10 mouse cellular contexts compared by ENCODE assay signal in genomic region chr19:45741431-45742217, GRCm38 (mm10). TPM values are rescaled to one million over a fixed set of nuclear protein-coding genes. Genes with fewer than 3 reads are reported as not detected.
DNase-seq lines count a peak whose midpoint lies in the region; ATAC-seq and TF ChIP-seq lines count a peak whose summit lies in the region.
"Had no signal": no experiment of that assay in that cellular context is flagged by ENCODE, and none has a peak within 500 bp of the region (broad histone marks: within the 10 kb centered on the region; RNA-seq: fewer than 3 reads in every experiment).

No protein-coding gene starts in this region.

- H3K27me3 ChIP-seq in kidney, adult 2 months (replicated peaks; ENCODE audit: control insufficient read depth, insufficient read depth, low read length) = peaks cover 13% of the 10 kb centered on the region
- peaks cover 99% of the 10 kb centered on the region for H3K27me3 ChIP-seq in embryonic facial prominence, embryonic 13.5 days
- H3K27me3 ChIP-seq in hindbrain, embryonic 15.5 days = peaks cover 94% of the 10 kb centered on the region
- H3K27me3 ChIP-seq in midbrain, embryonic 15.5 days (replicated peaks) = peaks cover 94% of the 10 kb centered on the region

- TF ChIP-seq POLR2A in kidney, adult 2 months (IDR thresholded peaks at IDR 0.05; ENCODE audit: low read depth, low read length) = no peak

- H3K9me3 ChIP-seq in embryonic facial prominence, embryonic 13.5 days = no peaks in the 10 kb centered on the region
- no peaks in the 10 kb centered on the region for H3K9me3 ChIP-seq in hindbrain, embryonic 15.5 days
- no peaks in the 10 kb centered on the region for H3K9me3 ChIP-seq in midbrain, embryonic 15.5 days

- no peak for DNase-seq in kidney, adult 2 months
- no peak for DNase-seq in kidney, adult 18-20 months
- no peak for DNase-seq in ovary, postnatal 14 days (ENCODE audit: low spot score)
- DNase-seq in adrenal gland, postnatal 25 days = no peak
- no peak for DNase-seq in gastrocnemius, postnatal 25 days

- no peak for ATAC-seq in embryonic facial prominence, embryonic 13.5 days (ENCODE audit: insufficient number of reproducible peaks, insufficient read depth, low FRiP score, low TSS enrichment, low read depth)
- no peak for ATAC-seq in hindbrain, embryonic 15.5 days (ENCODE audit: low FRiP score, low read depth)
- ATAC-seq in midbrain, embryonic 15.5 days (replicated peaks) = no peak

- no peaks in the 10 kb centered on the region for H3K36me3 ChIP-seq in kidney, adult 2 months (ENCODE audit: control insufficient read depth, insufficient read depth, low read length)
- H3K36me3 ChIP-seq in embryonic facial prominence, embryonic 13.5 days = no peaks in the 10 kb centered on the region
- no peaks in the 10 kb centered on the region for H3K36me3 ChIP-seq in hindbrain, embryonic 15.5 days
- H3K36me3 ChIP-seq in midbrain, embryonic 15.5 days (replicated peaks) = no peaks in the 10 kb centered on the region

- H3K4me3 ChIP-seq in kidney, adult 2 months (ENCODE audit: insufficient read depth, low read depth, low read length) = 0 out of 2 replicates have a peak overlapping the region, but pooled peaks have one; percentile 11
- H3K4me3 ChIP-seq in embryonic facial prominence, embryonic 13.5 days = peak overlapping the region; percentile 49
- H3K4me3 ChIP-seq in hindbrain, embryonic 15.5 days = peak overlapping the region; percentile 42
- H3K4me3 ChIP-seq in midbrain, embryonic 15.5 days = peak overlapping the region; percentile 33; the same call in 1 of the 2 replicates

- H3K4me1 ChIP-seq in kidney, adult 2 months (ENCODE audit: control insufficient read depth, insufficient read depth, low read length) = peaks cover 2% of the 10 kb centered on the region; the same call in 1 of the 2 replicates
- H3K4me1 ChIP-seq in embryonic facial prominence, embryonic 13.5 days = peaks cover 58% of the 10 kb centered on the region
- H3K4me1 ChIP-seq in hindbrain, embryonic 15.5 days (replicated peaks) = peaks cover 38% of the 10 kb centered on the region
- H3K4me1 ChIP-seq in midbrain, embryonic 15.5 days = peaks cover 43% of the 10 kb centered on the region

- H3K9ac ChIP-seq in embryonic facial prominence, embryonic 13.5 days = 0 out of 2 replicates have a peak overlapping the region, but pooled peaks have one; percentile 32
- no peak overlapping the region for H3K9ac ChIP-seq in hindbrain, embryonic 15.5 days
- no peak overlapping the region for H3K9ac ChIP-seq in midbrain, embryonic 15.5 days

- H3K27ac ChIP-seq in kidney, adult 2 months (ENCODE audit: insufficient read depth, low read depth, low read length) = no peak overlapping the region
- H3K27ac ChIP-seq in embryonic facial prominence, embryonic 13.5 days = no peak overlapping the region
- no peak overlapping the region for H3K27ac ChIP-seq in hindbrain, embryonic 15.5 days (replicated peaks)
- H3K27ac ChIP-seq in midbrain, embryonic 15.5 days = no peak overlapping the region

- peak overlapping the region; percentile 83 for H3K4me2 ChIP-seq in embryonic facial prominence, embryonic 13.5 days
- H3K4me2 ChIP-seq in hindbrain, embryonic 15.5 days = peak overlapping the region; percentile 69
- H3K4me2 ChIP-seq in midbrain, embryonic 15.5 days = peak overlapping the region; percentile 17; the same call in 1 of the 2 replicates

- no peak for TF ChIP-seq CTCF in kidney, adult 2 months (conservative IDR thresholded peaks at IDR 0.05; ENCODE audit: insufficient read depth, insufficient read length, low read depth, low read length)

- WGBS in kidney, adult 2 months = 21% methylated on average over 45 of the region's 45 CpGs
- WGBS in embryonic facial prominence, embryonic 13.5 days = 2% methylated on average over 45 of the region's 45 CpGs
- WGBS in hindbrain, embryonic 15.5 days = 1% methylated on average over 45 of the region's 45 CpGs
- under 1% methylated on average over 45 of the region's 45 CpGs for WGBS in midbrain, embryonic 15.5 days

RNA-seq across cellular contexts. Expression of gene Fgf8, which starts 1.1 kb away (rescaled TPM):
- not detected in 2 replicates for polyA plus RNA-seq in kidney, adult 2 months (2012; rRNA removed)
- polyA plus RNA-seq in embryonic facial prominence, embryonic 13.5 days (2015; fragmentation: Nextera tagmentation; extraction: Ambion mirVana) = 1.6 and 2.5 TPM in 2 replicates
- polyA plus RNA-seq in hindbrain, embryonic 15.5 days (2015; fragmentation: Nextera tagmentation; extraction: Ambion mirVana) = 0.45 and 0.47 TPM in 2 replicates
- 0.91 and 1.2 TPM in 2 replicates for polyA plus RNA-seq in midbrain, embryonic 15.5 days (2015; fragmentation: Nextera tagmentation; extraction: Ambion mirVana)
- total RNA-seq in adrenal gland, postnatal 25 days (2021) = not detected in 2 replicates
- total RNA-seq in gastrocnemius, postnatal 25 days (2021) = not detected
- total RNA-seq: layer of hippocampus, postnatal 14 days had no signal
- polyA plus RNA-seq: small intestine, adult 2 months had no signal

RNA-seq across cellular contexts. Expression of gene Npm3, which starts 7.8 kb away (rescaled TPM):
- polyA plus RNA-seq in kidney, adult 2 months (2012; rRNA removed) = 36.9 and 42.3 TPM in 2 replicates
- 16.8 and 17.7 TPM in 2 replicates for polyA plus RNA-seq in embryonic facial prominence, embryonic 13.5 days (2015; fragmentation: Nextera tagmentation; extraction: Ambion mirVana)
- polyA plus RNA-seq in hindbrain, embryonic 15.5 days (2015; fragmentation: Nextera tagmentation; extraction: Ambion mirVana) = 6.9 and 7.3 TPM in 2 replicates
- polyA plus RNA-seq in midbrain, embryonic 15.5 days (2015; fragmentation: Nextera tagmentation; extraction: Ambion mirVana) = 6.3 and 6.9 TPM in 2 replicates
- total RNA-seq in adrenal gland, postnatal 25 days (2021) = 29.0 and 34.7 TPM in 2 replicates
- total RNA-seq in gastrocnemius, postnatal 25 days (2021) = 10 to 100 TPM; 10.1 to 12.5 TPM

RNA-seq across cellular contexts. Expression of gene Mgea5, which starts 42.0 kb away (rescaled TPM):
- 22.6 and 27.3 TPM in 2 replicates for polyA plus RNA-seq in kidney, adult 2 months (2012; rRNA removed)
- polyA plus RNA-seq in embryonic facial prominence, embryonic 13.5 days (2015; fragmentation: Nextera tagmentation; extraction: Ambion mirVana) = 70.7 and 74.5 TPM in 2 replicates
- polyA plus RNA-seq in hindbrain, embryonic 15.5 days (2015; fragmentation: Nextera tagmentation; extraction: Ambion mirVana) = 79.4 and 85.4 TPM in 2 replicates
- 91.4 TPM in 2 replicates for polyA plus RNA-seq in midbrain, embryonic 15.5 days (2015; fragmentation: Nextera tagmentation; extraction: Ambion mirVana)
- total RNA-seq in adrenal gland, postnatal 25 days (2021) = 84.7 and 93.9 TPM in 2 replicates
- 10 to 100 TPM; 28.2 to 29.1 TPM for total RNA-seq in gastrocnemius, postnatal 25 days (2021)

Comparison
In these comparisons a context has a peak if more than half of its experiments do, and no peak if none do; other contexts are left out.
1. H3K4me2 ChIP-seq: peak in every context shown above with its lines; median percentile 83 in embryonic facial prominence, embryonic 13.5 days; 69 in hindbrain, embryonic 15.5 days; 17 in midbrain, embryonic 15.5 days.